Mouse (Mus musculus) ZHBTc4 (cell line): ENCODE measurements at regions not wholly inside any gene's neighbourhood (a gene's known extent, or its start where the extent isn't known, plus 50 kb on each side); places are given as distances from the start of the nearest gene placed in this dataset.

Source experiments
- DNase-seq: peaks from one replicate; pipeline ENCODE4 v3.0.0-alpha.2; 2011; ENCODE audit warnings: low read depth, low spot score

GRCm38 (mm10) chr5:114512756-114513155 lies 55.1 kb upstream of the Fam222a start:
- DNase-seq = no peak

- peak; percentile 36 for DNase-seq
Measured at GRCm38 (mm10) chr5:114513911-114514457, 53.8 kb upstream of the Fam222a start.

DNA sequence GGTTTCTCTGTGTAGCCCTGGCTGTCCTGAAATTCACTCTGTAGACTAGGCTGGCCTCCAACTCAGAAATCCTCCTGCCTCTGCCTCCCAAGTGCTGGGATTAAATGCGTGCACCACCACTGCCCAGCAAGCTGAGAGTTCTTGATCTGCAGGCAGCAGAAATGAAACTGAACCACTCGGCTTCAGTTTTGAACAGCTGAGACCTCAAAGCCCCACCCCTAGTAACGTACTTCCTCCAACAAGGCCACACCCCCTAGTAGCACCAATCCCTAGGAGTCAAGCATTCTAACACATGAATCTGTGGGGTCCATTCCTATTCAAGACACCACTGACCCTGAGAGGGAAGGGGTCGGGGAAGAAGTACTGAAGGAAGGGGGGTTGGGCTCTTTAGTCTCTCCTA lies 50.8 kb upstream of the Fam222a start:
- DNase-seq = peak; percentile 75

GRCm38 (mm10) chr5:114518012-114518411 lies 49.8 kb upstream of the Fam222a start:
- peak; percentile 70 for DNase-seq
